Mouse (Mus musculus) retina, postnatal 1 day (tissue): ENCODE data around the gene Det1.

Experiments used
- DNase-seq: peaks from one replicate; pipeline ENCODE4 v3.0.0-alpha.2; 2012

Det1 gene

GRCm38 (mm10) chr7:78846066-78846716, 872 bp downstream of the Det1 start:
- no peak for DNase-seq

DNA sequence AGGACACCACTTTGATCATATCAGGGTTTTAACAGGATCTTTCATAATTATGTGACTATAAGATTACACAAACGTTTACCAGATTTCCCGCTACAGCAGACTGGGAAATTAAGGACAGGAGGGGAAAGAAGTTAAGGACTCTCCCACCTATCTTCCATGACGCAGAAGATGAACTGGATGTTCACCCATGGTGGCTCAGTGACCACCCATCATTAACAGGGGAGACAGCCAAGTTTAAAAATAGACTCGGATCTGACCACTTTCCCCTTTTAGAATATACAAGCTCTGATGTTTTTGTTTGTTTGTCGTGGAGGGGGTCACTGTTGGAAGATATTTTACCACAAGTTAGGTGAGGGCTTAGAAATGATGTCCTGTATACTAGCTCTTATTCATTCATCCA, 5.5 kb downstream of the Det1 start:
- DNase-seq, result no peak

DNA sequence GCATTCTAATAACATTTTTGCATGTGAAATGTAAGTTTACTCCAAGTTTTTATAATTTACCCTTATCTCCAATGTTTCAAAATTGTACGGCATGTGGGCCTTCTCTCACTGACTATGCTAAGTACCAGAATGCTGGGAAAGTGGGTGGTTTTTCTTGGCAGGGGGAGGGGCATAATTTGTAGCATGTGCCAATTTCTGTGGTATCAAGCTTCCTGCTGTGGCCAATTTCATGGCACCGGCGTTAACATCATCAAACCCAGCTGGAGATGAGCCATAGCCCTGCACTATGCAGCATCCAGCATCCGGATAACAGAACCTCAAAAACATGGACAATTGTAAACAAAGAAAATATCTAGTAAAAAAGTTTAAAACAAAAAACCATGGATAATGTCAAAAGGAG, 9.8 kb downstream of the Det1 start:
- no peak for DNase-seq

DNA sequence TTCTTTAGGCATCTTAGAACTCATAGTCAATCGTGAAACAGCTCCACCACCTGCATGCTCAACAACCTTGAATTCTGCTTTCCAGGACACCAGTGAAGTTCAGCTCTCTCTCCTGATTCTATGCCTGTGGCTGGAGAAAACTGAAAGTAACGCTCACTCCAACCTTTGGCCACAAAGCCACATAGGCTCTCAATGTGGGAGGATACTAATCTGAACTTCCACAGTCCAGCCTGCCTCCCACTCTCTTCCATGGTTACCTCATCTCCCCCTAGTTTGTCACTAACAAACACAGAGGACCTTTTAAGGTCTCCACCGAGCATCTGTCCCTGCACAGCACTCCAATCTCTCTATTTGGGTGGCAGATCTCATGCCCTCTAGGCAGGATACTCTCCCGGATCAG, 11.4 kb downstream of the Det1 start:
- DNase-seq, result no peak

DNA sequence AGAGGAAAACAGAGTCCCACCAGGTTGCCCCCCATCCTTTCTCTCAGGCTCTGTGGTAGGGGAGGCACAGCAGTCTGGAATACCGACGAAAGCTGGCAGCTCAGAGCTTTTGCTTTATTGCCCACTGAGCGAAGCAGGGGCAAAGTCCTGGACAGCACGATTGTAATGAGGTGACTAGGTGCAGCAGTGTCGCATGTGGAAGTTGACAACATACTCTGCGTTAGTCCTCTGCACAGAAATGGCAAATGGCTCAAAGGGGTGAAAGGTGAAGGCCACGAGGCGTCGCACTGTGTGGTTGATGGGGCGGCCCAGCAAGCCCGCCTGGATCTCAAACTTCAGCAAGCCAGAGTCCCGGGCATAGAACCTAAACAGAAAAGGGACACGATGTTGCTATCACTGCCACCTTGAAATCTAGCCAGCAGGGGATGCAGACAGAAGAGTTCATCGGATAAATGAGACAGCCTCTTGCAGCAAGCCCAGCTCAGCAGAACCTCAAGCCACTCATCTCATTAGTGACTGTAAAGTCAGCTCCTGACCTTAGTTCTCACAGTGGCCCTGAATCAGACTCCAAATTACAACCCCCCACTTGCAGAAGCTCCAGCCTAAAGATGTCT, 19.2 kb downstream of the Det1 start:
- no peak for DNase-seq

- DNase-seq, result peak; percentile 50
These were observed 20.2 kb downstream of the Det1 start for GRCm38 (mm10) chr7:78826682-78827385.

DNA sequence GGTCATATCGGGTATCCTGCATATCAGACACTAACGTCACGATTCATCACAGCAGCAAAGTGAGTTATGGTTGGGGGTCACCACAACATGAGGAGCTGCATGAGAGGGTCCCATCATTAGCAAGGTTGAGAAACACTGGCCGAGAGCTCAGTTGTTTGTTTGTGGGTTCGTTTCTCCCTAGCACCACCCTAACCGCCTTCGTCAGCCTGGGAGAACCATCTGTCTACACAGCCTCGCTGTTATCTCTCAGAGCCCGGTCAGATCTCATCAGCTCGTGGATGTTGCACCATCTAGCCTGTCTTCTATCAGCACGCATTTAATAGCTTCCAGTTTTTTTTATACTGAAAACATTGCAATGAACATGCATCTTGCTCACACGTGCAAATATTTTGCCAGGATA, 28.7 kb downstream of the Det1 start:
- no peak for DNase-seq

GRCm38 (mm10) chr7:78814766-78815165, 32.3 kb downstream of the Det1 start:
- DNase-seq, result no peak

- no peak for DNase-seq
These were observed 33.3 kb downstream of the Det1 start for GRCm38 (mm10) chr7:78813791-78814190.

- no peak for DNase-seq
These were observed 39.9 kb downstream of the Det1 start for GRCm38 (mm10) chr7:78807192-78807591.

DNA sequence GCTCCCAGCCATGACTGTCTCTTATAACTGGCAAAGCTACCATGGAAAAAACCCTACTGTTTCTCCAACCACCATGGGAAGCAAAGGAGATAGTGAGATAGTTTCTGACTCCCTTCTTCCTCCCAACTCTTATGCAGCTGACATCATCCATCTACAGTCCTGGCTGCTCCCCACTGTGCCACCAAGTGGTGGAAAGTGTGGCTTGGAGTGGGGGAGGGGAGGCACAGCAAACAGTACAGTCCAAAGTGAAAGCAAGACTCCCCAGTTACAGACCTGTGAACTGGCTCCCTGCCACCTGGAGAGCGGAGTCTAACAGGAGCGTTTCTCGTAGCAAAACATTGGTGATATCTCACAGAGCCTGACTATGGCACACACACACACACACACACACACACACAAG, 43.2 kb downstream of the Det1 start:
- DNase-seq, result no peak

- DNase-seq, result no peak
These were observed 47.1 kb downstream of the Det1 start for GRCm38 (mm10) chr7:78799730-78800496.

- no peak for DNase-seq
These were observed 49.1 kb downstream of the Det1 start for GRCm38 (mm10) chr7:78797843-78798455.

- DNase-seq, result no peak
These were observed 50.4 kb downstream of the Det1 start for GRCm38 (mm10) chr7:78796624-78797023.

- DNase-seq, result no peak
These were observed 52.4 kb downstream of the Det1 start for GRCm38 (mm10) chr7:78794571-78795092.

DNA sequence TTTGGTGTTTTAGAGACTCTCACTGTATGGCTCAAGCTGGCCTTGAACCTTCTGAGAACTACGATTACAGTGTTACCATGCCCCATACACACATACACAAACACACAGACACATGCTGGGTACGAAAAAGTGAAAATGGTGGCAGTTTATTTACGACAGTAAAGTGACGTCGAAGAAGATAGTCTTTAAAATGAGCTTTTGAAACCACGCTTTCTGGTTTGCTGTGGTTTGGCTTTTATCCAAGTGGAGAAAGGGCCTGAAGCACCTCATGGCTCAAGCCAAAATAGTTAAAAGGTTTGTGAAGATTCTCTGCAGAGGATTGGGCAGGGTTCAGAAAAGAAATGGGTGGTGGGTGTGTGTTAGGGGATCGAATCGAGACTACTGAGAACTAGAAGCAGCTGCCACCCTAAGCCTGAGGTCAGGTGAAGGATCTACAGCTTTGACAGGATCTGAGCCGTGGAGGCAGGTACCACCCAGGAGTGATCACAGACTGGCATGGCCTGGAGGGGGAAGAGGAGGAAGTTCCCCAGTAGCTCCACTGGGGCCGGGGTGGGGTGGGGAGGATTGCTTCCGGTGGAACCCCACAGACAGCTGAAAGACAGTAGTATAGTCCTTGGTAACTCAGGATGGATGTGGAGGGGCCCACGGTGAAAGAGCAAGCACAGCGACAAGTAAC, 53.0 kb downstream of the Det1 start:
- no peak for DNase-seq

DNA sequence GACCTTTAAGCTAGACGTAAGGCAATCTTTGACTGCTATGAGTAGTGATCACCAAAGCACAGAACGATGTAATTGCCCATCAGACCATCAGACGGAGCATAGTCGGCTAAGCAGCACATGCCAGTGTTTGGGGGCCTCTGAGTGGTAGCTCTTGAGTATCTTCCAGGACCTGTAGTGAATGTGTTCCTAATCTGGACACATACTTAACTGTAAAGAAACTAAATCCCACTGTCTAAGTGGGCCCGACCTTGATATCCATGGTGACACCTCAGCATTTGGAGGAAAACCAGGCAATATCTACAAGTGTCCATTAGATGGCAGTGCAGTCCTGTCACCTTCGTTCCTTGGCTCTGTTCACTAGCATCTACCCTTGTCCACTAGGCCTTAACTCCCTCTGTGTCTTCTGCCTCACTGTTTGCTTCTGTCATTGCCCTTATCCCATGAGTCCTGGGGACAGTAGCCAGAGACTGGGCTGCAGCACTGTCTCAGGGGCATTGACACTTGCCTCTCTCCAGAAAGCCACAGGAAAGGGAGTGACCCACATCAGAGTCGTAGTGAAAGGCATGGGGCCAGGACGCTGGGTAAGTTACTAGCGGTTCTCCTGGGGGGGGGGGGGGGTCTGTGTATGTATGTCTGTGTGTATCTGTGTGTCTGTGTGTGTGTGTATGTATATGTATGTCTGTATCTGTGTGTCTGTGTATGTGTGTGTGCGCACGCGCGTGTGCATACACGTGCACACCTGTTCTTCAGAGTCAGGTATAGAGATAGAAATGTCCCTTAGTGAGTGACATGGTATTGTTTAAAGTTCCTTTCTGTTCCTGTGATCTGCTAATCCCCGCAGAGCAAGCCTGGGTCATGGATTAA, 55.5 kb downstream of the Det1 start:
- DNase-seq, result peak; percentile 85

- DNase-seq, result no peak
These were observed 59.2 kb downstream of the Det1 start for GRCm38 (mm10) chr7:78787793-78788380.

GRCm38 (mm10) chr7:78785906-78786305, 61.2 kb downstream of the Det1 start:
- no peak for DNase-seq

GRCm38 (mm10) chr7:78782639-78783581, 64.2 kb downstream of the Det1 start, which contains the start of the genes Mrps11 and Mrpl46:
TSS of gene Mrps11 (plus strand) at chr7:78783119.
TSS of gene Mrpl46 (minus strand) at chr7:78783531.
- peak; percentile 94 for DNase-seq
